Mouse (Mus musculus): ENCODE data around the gene Sart3.
"Not testable (repeated sequence)": the region's sequence is repeated elsewhere in the genome, so short reads cannot be mapped to it uniquely, and the experiment has no call there.

Sart3 gene

DNA sequence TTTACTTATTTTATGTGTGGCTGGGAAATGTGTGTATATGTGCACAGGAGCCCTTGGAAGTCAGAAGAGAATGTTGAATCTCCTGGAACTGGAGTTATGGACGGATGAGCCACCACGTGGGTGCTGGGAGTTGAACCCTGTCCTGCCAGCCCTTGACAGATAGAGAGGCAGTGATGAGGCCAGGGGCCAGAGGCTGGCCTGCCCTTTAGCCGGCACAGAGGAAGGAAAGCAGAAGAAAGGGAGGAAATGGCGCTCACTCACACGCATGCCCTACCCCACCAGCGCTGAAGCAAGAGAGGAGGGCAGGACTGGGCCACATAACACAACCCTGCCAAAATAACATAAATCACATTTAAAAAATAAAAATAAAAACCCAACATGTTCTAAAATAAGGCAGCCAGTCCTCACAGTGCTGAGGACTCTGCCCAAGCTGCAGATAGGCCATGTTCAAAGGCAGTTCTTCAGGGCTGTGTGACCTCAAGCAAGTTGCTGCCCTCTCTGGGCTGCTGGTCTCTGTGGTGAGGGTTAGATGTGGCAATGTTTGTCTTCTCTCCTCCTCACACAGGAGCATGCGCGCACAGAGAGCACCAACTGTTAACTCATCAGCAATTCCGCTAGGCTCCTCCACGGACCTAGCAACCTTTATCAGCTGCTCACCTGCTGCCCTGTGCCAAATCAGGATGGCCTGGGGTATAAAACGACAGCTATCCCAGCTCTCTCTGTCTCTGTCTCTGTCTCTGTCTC is 18.3 kb upstream of the Sart3 start:
- peak; percentile 42 for DNase-seq

GRCm38 (mm10) chr5:113789075-113789788 is 16.9 kb upstream of the Sart3 start:
- peak; percentile 33 for DNase-seq

DNA sequence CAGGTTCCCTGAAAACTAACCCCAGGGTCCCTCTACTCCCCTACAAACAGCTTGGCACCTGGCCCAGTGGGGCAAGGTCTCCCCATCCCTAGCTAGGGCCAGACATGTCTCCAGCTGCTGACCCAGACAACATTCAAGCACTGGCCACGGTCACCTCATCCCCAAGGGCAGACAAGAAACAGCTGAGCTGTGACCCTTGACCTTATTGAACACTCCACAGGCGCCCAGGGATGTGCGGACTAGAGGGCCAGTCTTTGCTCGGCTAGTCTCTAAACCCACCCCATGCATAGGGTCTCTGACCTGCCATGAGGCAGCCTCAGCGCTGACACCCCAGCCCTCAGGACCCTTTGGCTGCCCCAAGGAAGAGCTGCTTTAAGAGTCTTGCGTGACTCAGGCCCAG is 16.3 kb upstream of the Sart3 start:
- no peak for DNase-seq

DNA sequence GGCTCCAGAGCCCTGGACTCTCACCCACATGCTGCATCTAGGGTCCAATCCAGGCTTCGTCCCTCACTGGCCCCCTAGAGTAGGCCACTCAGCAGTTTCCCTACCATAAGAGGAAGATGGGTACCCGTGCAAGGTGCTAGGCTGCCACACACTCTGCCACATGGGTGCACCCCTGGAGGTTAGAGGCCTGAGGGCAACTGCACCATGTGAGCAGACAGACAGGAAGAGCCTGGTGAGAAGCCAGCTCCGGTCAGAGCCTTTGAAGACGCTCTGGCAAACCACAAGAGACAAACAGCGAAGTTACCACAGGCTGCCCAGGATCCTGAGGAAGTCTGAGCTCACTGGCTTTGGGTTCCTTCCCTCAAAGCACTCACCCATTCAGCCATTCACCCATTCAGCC is 14.7 kb upstream of the Sart3 start:
- DNase-seq: no peak

GRCm38 (mm10) chr5:113784104-113784503 is 11.8 kb upstream of the Sart3 start:
- DNase-seq: not testable (repeated sequence)

- peak; percentile 32 for DNase-seq
Measured at GRCm38 (mm10) chr5:113783581-113784001, 11.3 kb upstream of the Sart3 start.

DNA sequence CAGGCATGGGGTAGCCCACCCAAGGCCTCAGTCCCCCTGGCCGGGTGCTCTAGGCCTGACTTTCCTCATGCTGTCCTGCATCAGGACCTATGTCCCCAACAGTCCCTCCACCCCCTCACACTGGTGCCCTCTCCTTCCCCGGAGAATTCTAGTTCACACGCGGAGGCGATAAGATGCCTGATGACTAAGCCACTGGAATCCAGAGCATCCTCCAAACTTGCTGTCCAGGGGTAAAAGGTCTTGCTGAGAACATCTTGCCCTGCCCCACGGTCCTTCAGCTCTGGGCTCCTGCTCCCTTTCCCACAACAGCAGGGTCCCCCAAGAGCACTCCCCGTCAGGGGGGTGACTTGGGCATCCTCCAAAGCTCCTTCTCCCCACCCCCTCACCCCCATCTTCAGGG is 10.3 kb upstream of the Sart3 start:
- no peak for DNase-seq

GRCm38 (mm10) chr5:113781875-113782274 is 9.6 kb upstream of the Sart3 start:
- DNase-seq: no peak

DNA sequence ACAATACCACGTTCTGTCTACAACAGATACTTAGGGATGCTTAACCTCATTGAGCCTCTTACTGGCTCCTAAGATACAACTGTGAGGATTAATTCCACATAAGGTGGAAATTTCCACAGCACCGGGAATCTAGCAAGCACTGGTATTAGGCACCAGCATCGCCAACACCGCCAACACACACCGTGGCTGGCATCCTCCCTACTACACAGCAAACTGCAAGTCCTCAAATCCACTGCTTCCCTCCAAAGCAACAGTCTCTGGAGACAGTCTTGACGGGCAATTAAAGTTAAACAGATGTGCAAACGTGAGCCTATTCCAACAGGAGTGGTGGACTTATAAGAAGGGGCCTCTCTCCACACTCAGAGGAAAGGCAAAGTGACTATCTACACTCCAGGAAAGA is 8.9 kb upstream of the Sart3 start:
- DNase-seq: no peak

- DNase-seq: no peak
Measured at GRCm38 (mm10) chr5:113780763-113781162, 8.5 kb upstream of the Sart3 start.

GRCm38 (mm10) chr5:113780082-113780752 is 7.9 kb upstream of the Sart3 start:
- no peak for DNase-seq

DNA sequence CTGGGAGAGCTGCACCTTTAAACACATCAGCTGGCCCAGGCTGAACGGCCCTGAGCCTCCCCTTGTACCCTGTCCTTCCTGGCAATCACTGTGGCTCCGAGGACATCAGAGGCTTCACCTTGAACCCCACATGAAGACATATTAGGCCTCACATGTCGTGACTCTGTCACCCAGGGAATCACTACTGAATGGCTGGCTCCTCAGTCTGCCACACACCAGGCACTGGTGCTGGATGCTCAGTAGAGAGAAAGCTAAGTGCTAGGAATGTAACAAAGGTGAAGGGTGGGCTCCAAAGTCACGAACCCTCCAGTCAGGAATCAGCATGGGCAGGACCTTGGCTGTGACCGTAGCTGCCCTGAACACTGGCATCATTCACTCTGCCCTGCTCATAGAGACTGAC is 7.3 kb upstream of the Sart3 start:
- no peak for DNase-seq

DNA sequence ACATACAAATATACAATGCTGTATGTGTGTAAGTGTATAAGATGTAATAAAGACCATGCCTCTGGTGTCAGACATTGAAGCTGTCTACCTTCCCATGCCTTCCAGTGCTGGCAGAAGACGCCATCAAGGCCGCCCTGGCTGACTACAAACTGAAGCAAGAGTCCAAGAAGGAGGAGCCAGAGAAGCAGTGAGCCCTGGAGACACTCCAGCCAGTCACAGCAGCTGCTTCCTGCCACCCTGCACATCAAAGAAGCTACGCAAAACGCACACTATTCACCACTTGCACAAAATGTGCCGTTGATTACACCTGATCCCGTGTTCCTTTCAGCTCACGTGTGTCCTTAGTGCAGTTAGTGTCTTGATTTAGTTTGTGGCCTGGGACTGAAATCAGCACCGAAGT is 5.4 kb upstream of the Sart3 start:
- DNase-seq: peak; percentile 41

GRCm38 (mm10) chr5:113776896-113777226 is 4.6 kb upstream of the Sart3 start:
- DNase-seq: no peak

DNA sequence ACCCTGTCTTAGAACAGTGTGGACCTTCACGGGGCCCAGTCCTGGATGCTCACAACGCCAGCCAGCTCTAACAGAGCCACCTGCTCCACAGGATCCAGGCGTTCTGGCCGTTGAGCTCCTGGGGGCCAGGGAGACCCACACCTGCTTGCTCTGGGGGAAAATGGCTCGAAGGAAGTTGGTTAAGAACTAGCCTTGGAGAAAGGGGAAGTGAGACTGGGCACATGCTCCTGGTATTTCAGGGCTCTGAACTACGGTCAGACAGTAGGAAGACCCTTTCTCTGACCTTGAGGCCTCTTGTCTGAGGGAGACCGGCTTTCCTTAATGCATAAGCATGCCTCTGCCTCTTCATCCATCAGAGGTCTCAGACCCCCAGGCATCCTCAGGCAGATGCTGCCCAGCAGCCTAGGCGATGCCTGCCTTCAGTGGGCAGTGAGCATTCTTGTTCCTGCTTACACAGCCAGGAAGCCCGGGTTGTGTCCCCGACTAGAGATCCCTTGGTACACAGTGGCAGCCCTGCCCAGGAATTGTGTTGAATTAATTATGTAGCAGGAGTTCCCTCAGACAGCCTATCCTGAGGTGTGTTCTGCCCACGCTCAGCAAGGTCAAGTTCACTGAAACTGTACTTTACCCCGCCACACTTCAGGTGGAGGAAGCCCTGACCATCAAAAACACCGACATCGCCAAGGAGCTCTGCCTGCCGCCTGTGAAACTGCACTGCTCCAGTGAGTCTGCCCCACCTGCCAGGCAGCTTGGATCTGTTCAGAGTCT is 4.0 kb upstream of the Sart3 start:
- DNase-seq: peak; percentile 43

GRCm38 (mm10) chr5:113775585-113775984 is 3.3 kb upstream of the Sart3 start:
- no peak for DNase-seq

DNA sequence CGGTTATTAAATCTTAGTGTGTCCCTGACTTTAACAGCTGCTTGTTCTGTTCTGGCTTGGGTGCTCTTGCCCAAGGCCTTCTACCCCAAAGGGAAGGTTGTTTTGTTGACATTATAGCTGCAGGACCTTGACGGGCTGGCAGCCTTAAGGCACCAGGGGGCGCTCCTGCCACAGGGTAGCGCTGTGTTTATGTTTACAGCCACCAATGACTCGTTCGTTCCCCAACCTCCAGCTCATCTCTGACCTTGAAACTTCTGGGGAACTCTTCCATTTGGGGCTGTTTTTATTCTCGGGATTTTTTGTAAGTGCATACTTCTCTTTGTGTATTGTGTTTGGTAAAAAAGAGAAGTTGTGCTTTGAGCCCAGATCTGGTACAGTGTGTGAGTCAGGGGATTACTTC is 1.4 kb upstream of the Sart3 start:
- DNase-seq: peak; percentile 92

GRCm38 (mm10) chr5:113772905-113773519 is 702 bp upstream of the Sart3 start:
- DNase-seq: no peak

GRCm38 (mm10) chr5:113771213-113772162 is 822 bp downstream of the Sart3 start:
- DNase-seq: peak; percentile 92

- no peak for DNase-seq
Measured at GRCm38 (mm10) chr5:113768806-113769205, 3.5 kb downstream of the Sart3 start.

All from kidney, adult 18-20 months (tissue).